Mouse (Mus musculus): ENCODE results near the gene Gpa33. TPM values are rescaled to one million over a fixed set of nuclear protein-coding genes. Genes with fewer than 3 reads are reported as not detected.

Gpa33 gene
- total RNA-seq, 2 experiments from 2014 or later: not detected

GRCm38 (mm10) chr1:166160111-166160510 lies 30.1 kb downstream of the Gpa33 start:
- no peak for ATAC-seq (replicated peaks; ENCODE audit: low FRiP score, poor library complexity, severe bottlenecking)

GRCm38 (mm10) chr1:166160569-166161445 lies 30.8 kb downstream of the Gpa33 start:
- ATAC-seq (replicated peaks; ENCODE audit: low FRiP score, poor library complexity, severe bottlenecking): peak; percentile 64

- no peak for ATAC-seq (replicated peaks; ENCODE audit: low FRiP score, poor library complexity, severe bottlenecking)
These were observed 34.5 kb downstream of the Gpa33 start for GRCm38 (mm10) chr1:166164580-166164979.

GRCm38 (mm10) chr1:166165159-166165558 lies 35.1 kb downstream of the Gpa33 start:
- ATAC-seq (replicated peaks; ENCODE audit: low FRiP score, poor library complexity, severe bottlenecking): no peak

- no peak for ATAC-seq (replicated peaks; ENCODE audit: low FRiP score, poor library complexity, severe bottlenecking)
These were observed 37.4 kb downstream of the Gpa33 start for GRCm38 (mm10) chr1:166167405-166167804.

- ATAC-seq (replicated peaks; ENCODE audit: low FRiP score, poor library complexity, severe bottlenecking): no peak
These were observed 38.0 kb downstream of the Gpa33 start for GRCm38 (mm10) chr1:166168017-166168416.

GRCm38 (mm10) chr1:166169713-166170112 lies 39.7 kb downstream of the Gpa33 start:
- no peak for ATAC-seq (replicated peaks; ENCODE audit: low FRiP score, poor library complexity, severe bottlenecking)

- ATAC-seq (replicated peaks; ENCODE audit: low FRiP score, poor library complexity, severe bottlenecking): no peak
These were observed 40.8 kb downstream of the Gpa33 start for GRCm38 (mm10) chr1:166170852-166171251.

GRCm38 (mm10) chr1:166172992-166173391 lies 43.0 kb downstream of the Gpa33 start:
- ATAC-seq (replicated peaks; ENCODE audit: low FRiP score, poor library complexity, severe bottlenecking): no peak

- ATAC-seq (replicated peaks; ENCODE audit: low FRiP score, poor library complexity, severe bottlenecking): no peak
These were observed 43.6 kb downstream of the Gpa33 start for GRCm38 (mm10) chr1:166173621-166174020.

- no peak for ATAC-seq (replicated peaks; ENCODE audit: low FRiP score, poor library complexity, severe bottlenecking)
These were observed 51.5 kb downstream of the Gpa33 start for GRCm38 (mm10) chr1:166181510-166181909.

GRCm38 (mm10) chr1:166182952-166183627 lies 53.1 kb downstream of the Gpa33 start:
- ATAC-seq (replicated peaks; ENCODE audit: low FRiP score, poor library complexity, severe bottlenecking): no peak

- ATAC-seq (replicated peaks; ENCODE audit: low FRiP score, poor library complexity, severe bottlenecking): no peak
These were observed 54.6 kb downstream of the Gpa33 start for GRCm38 (mm10) chr1:166184391-166185229.

GRCm38 (mm10) chr1:166185357-166185756 lies 55.3 kb downstream of the Gpa33 start:
- ATAC-seq (replicated peaks; ENCODE audit: low FRiP score, poor library complexity, severe bottlenecking): no peak

GRCm38 (mm10) chr1:166189821-166190220 lies 59.8 kb downstream of the Gpa33 start:
- no peak for ATAC-seq (replicated peaks; ENCODE audit: low FRiP score, poor library complexity, severe bottlenecking)

- ATAC-seq (replicated peaks; ENCODE audit: low FRiP score, poor library complexity, severe bottlenecking): no peak
These were observed 74.1 kb downstream of the Gpa33 start for GRCm38 (mm10) chr1:166204171-166204570.

- ATAC-seq (replicated peaks; ENCODE audit: low FRiP score, poor library complexity, severe bottlenecking): no peak
These were observed 75.1 kb downstream of the Gpa33 start for GRCm38 (mm10) chr1:166205159-166205558.

- ATAC-seq (replicated peaks; ENCODE audit: low FRiP score, poor library complexity, severe bottlenecking): no peak
These were observed 79.3 kb downstream of the Gpa33 start for GRCm38 (mm10) chr1:166209371-166209770.

- no peak for ATAC-seq (replicated peaks; ENCODE audit: low FRiP score, poor library complexity, severe bottlenecking)
These were observed 84.1 kb downstream of the Gpa33 start for GRCm38 (mm10) chr1:166214181-166214580.
